In the genomic region with DNA sequence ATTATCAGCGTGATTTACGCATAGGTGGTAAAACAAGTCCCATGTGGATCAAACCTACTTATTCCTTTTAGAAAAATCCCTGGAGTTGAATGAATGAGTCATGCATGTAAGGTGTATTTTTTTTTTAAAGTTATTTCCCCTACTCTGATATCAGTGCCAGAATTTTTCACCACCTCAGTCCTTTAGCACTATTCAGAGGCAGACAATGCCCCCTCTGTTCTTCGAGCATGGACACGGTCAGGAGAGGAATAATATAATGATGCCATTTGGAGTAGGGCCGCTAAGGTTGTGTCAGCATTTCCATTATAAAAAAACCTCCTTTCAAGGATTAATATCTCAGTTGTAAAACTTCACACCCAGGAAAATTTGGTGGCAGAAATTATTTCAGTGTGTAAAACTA, we compare ENCODE assay signal across 20 mouse cellular contexts.
"Had no signal": no experiment of that assay in that cellular context is flagged by ENCODE, and none has a peak within 500 bp of the region (broad histone marks: within the 10 kb centered on the region; RNA-seq: fewer than 3 reads in every experiment).

No protein-coding gene starts in this region.

- ATAC-seq: intestine, embryonic 16.5 days had no signal

- DNase-seq: kidney, adult 18-20 months; kidney, adult 9 months; kidney, postnatal 25 days; layer of hippocampus, adult 9-11 months; liver, embryonic 13.5 days; lung, adult 2 months; lung, postnatal 10 days; lung, postnatal 36 days; midbrain, embryonic 14.5 days; right cerebral cortex, adult 18-20 months; right cerebral cortex, postnatal 14 days; right cerebral cortex, postnatal 4 days; thymus, postnatal 36 days had no signal

- H3K4me3 ChIP-seq: layer of hippocampus, adult 2 months; liver, embryonic 13.5 days; megakaryocyte, embryonic 14.5 days; midbrain, embryonic 10.5 days; neural tube, embryonic 12.5 days; neural tube, embryonic 15.5 days had no signal

- H3K9ac ChIP-seq: liver, embryonic 13.5 days; neural tube, embryonic 12.5 days; neural tube, embryonic 15.5 days had no signal

- H3K4me1 ChIP-seq: liver, embryonic 13.5 days; midbrain, embryonic 10.5 days; neural tube, embryonic 12.5 days; neural tube, embryonic 15.5 days had no signal

- H3K27ac ChIP-seq: kidney, postnatal 0 days; layer of hippocampus, adult 2 months; liver, embryonic 13.5 days; midbrain, embryonic 10.5 days; neural tube, embryonic 12.5 days; neural tube, embryonic 15.5 days had no signal

- H3K36me3 ChIP-seq: liver, embryonic 13.5 days; midbrain, embryonic 10.5 days; neural tube, embryonic 12.5 days; neural tube, embryonic 15.5 days had no signal

- H3K9me3 ChIP-seq: liver, embryonic 13.5 days; megakaryocyte, embryonic 14.5 days; midbrain, embryonic 10.5 days; neural tube, embryonic 12.5 days; neural tube, embryonic 15.5 days had no signal

- H3K27me3 ChIP-seq: liver, embryonic 13.5 days; megakaryocyte, embryonic 14.5 days; neural tube, embryonic 12.5 days; neural tube, embryonic 15.5 days had no signal

- H3K4me2 ChIP-seq: liver, embryonic 13.5 days; neural tube, embryonic 12.5 days; neural tube, embryonic 15.5 days had no signal
